Mouse (Mus musculus) forebrain, embryonic 16.5 days (tissue): ENCODE measurements at regions not wholly inside any gene's neighbourhood (a gene's known extent, or its start where the extent isn't known, plus 50 kb on each side); places are given as distances from the start of the nearest gene placed in this dataset.

ENCODE experiments used
- ATAC-seq: fragments of 200-750 bp; cut with Nextera tagmentation; 2 replicates; pipeline ENCODE4 v1.8.0; 2017; ENCODE audit warnings: mild to moderate bottlenecking, moderate library complexity
- H3K27ac ChIP-seq: fragments of 300-500 bp; sonication (generic); 2 replicates; pipeline ENCODE4 v1.5.1; 2014; ENCODE audit warnings: low read length, control low read depth
- H3K27me3 ChIP-seq: fragments of 300-500 bp; sonication (generic); replicated peaks from 2 replicates; pipeline ENCODE4 v1.6.1; 2014; ENCODE audit warnings: low read length; ENCODE audit not compliant: control insufficient read depth, insufficient read depth
- H3K36me3 ChIP-seq: fragments of 300-500 bp; sonication (generic); 2 replicates; pipeline ENCODE4 v1.6.1; 2014; ENCODE audit not compliant: control insufficient read depth, insufficient read depth
- H3K4me1 ChIP-seq: fragments of 300-500 bp; sonication (generic); replicated peaks from 2 replicates; pipeline ENCODE4 v1.6.1; 2014; ENCODE audit warnings: low read length; ENCODE audit not compliant: control insufficient read depth, insufficient read depth
- H3K4me2 ChIP-seq: fragments of 300-500 bp; sonication (generic); 2 replicates; pipeline ENCODE4 v1.6.1; 2014; ENCODE audit warnings: mild to moderate bottlenecking, low read length, control low read depth
- H3K4me3 ChIP-seq: fragments of 300-500 bp; sonication (generic); replicated peaks from 2 replicates; pipeline ENCODE4 v1.5.1; 2014; ENCODE audit warnings: mild to moderate bottlenecking, low read length, control low read depth
- H3K9ac ChIP-seq: fragments of 300-500 bp; sonication (generic); replicated peaks from 2 replicates; pipeline ENCODE4 v1.6.1; 2014; ENCODE audit warnings: low read depth, low read length, control low read depth
- H3K9me3 ChIP-seq: fragments of 300-500 bp; sonication (generic); 2 replicates; pipeline ENCODE4 v1.6.1; 2016; ENCODE audit warnings: low read length; ENCODE audit not compliant: control insufficient read depth
- WGBS: fragments of 180-500 bp; shearing (Covaris S2); extraction: QIAGEN DNeasy Blood & Tissue Kit; methylation state at CpG from one replicate; pipeline ENCODE4 v1.1.7; 2014; 5-methylcytosine and 5-hydroxymethylcytosine counted together

GRCm38 (mm10) chr8:90579426-90579825 lies 231.3 kb upstream of the Tox3 start:
- 91% methylated on average over 4 of the region's 4 CpGs for WGBS
- Histone ChIP-seq H3K36me3 (no peaks in the 10 kb centered on the region), H3K4me1 (peaks cover 12% of the 10 kb centered on the region), H3K27me3 (no peaks in the 10 kb centered on the region), H3K27ac (no peak overlapping the region), H3K9ac (no peak overlapping the region), H3K4me3 (no peak overlapping the region), H3K9me3 (no peaks in the 10 kb centered on the region), H3K4me2 (no peak overlapping the region)
- ATAC-seq, result no peak

GRCm38 (mm10) chr8:90576976-90577375 lies 228.8 kb upstream of the Tox3 start:
- ATAC-seq, result peak; percentile 98
- Histone ChIP-seq H3K9ac (no peak overlapping the region), H3K36me3 (no peaks in the 10 kb centered on the region), H3K27ac (peak overlapping the region; percentile 51; the same call in 1 of the 2 replicates), H3K4me3 (no peak overlapping the region), H3K4me1 (peaks cover 12% of the 10 kb centered on the region), H3K9me3 (no peaks in the 10 kb centered on the region), H3K4me2 (no peak overlapping the region), H3K27me3 (no peaks in the 10 kb centered on the region)
- WGBS, result 12% methylated on average over 4 of the region's 4 CpGs

- Histone ChIP-seq H3K9ac (no peak overlapping the region), H3K9me3 (no peaks in the 10 kb centered on the region), H3K4me2 (no peak overlapping the region), H3K36me3 (no peaks in the 10 kb centered on the region), H3K4me3 (no peak overlapping the region), H3K4me1 (peaks cover 12% of the 10 kb centered on the region), H3K27me3 (no peaks in the 10 kb centered on the region), H3K27ac (no peak overlapping the region)
- no peak for ATAC-seq
- WGBS, result 41% methylated on average over 3 of the region's 3 CpGs
Observed at GRCm38 (mm10) chr8:90574676-90575075, 226.5 kb upstream of the Tox3 start.

- H3K4me1 ChIP-seq, result no peaks in the 10 kb centered on the region
- no peak overlapping the region for H3K4me2 ChIP-seq
- 86% methylated on average over 7 of the region's 7 CpGs for WGBS
- H3K9me3 ChIP-seq, result no peaks in the 10 kb centered on the region
- ATAC-seq, result no peak
- no peak overlapping the region for H3K9ac ChIP-seq
- H3K4me3 ChIP-seq, result no peak overlapping the region
- no peak overlapping the region for H3K27ac ChIP-seq
- H3K36me3 ChIP-seq, result no peaks in the 10 kb centered on the region
- H3K27me3 ChIP-seq, result no peaks in the 10 kb centered on the region
Observed at GRCm38 (mm10) chr8:90556079-90556427, 207.9 kb upstream of the Tox3 start.

- no peaks in the 10 kb centered on the region for H3K9me3 ChIP-seq
- no peak overlapping the region for H3K27ac ChIP-seq
- no peaks in the 10 kb centered on the region for H3K36me3 ChIP-seq
- H3K4me2 ChIP-seq, result no peak overlapping the region
- no peaks in the 10 kb centered on the region for H3K4me1 ChIP-seq
- 79% methylated on average over 14 of the region's 14 CpGs for WGBS
- H3K27me3 ChIP-seq, result no peaks in the 10 kb centered on the region
- H3K4me3 ChIP-seq, result no peak overlapping the region
- H3K9ac ChIP-seq, result no peak overlapping the region
- ATAC-seq, result no peak
Observed at GRCm38 (mm10) chr8:90555415-90556078, 207.4 kb upstream of the Tox3 start.

GRCm38 (mm10) chr8:90547276-90547675 lies 199.1 kb upstream of the Tox3 start:
- Histone ChIP-seq H3K4me2 (no peak overlapping the region), H3K4me1 (peaks cover 14% of the 10 kb centered on the region), H3K27me3 (no peaks in the 10 kb centered on the region), H3K4me3 (no peak overlapping the region), H3K27ac (no peak overlapping the region), H3K36me3 (no peaks in the 10 kb centered on the region), H3K9me3 (no peaks in the 10 kb centered on the region), H3K9ac (no peak overlapping the region)
- ATAC-seq, result no peak
- WGBS, result 87% methylated on average over 3 of the region's 3 CpGs

- no peak overlapping the region for H3K4me3 ChIP-seq
- H3K4me2 ChIP-seq, result no peak overlapping the region
- H3K36me3 ChIP-seq, result no peaks in the 10 kb centered on the region
- H3K4me1 ChIP-seq, result peaks cover 18% of the 10 kb centered on the region
- ATAC-seq, result peak; percentile 79
- WGBS, result 7% methylated on average over 8 of the region's 8 CpGs
- H3K9ac ChIP-seq, result no peak overlapping the region
- no peaks in the 10 kb centered on the region for H3K9me3 ChIP-seq
- no peak overlapping the region for H3K27ac ChIP-seq
- H3K27me3 ChIP-seq, result no peaks in the 10 kb centered on the region
Observed at GRCm38 (mm10) chr8:90542619-90543018, 194.5 kb upstream of the Tox3 start.

GRCm38 (mm10) chr8:90536196-90536640 lies 188.1 kb upstream of the Tox3 start:
- Histone ChIP-seq H3K36me3 (no peaks in the 10 kb centered on the region), H3K9ac (no peak overlapping the region), H3K4me1 (peaks cover 7% of the 10 kb centered on the region), H3K4me3 (no peak overlapping the region), H3K27me3 (no peaks in the 10 kb centered on the region), H3K27ac (no peak overlapping the region), H3K9me3 (no peaks in the 10 kb centered on the region), H3K4me2 (no peak overlapping the region)
- ATAC-seq, result peak; percentile 87
- 12% methylated on average over 4 of the region's 4 CpGs for WGBS

GRCm38 (mm10) chr8:90535515-90536156 lies 187.5 kb upstream of the Tox3 start:
- WGBS, result 12% methylated on average over 8 of the region's 8 CpGs
- Histone ChIP-seq H3K4me1 (peaks cover 7% of the 10 kb centered on the region), H3K4me2 (no peak overlapping the region), H3K4me3 (no peak overlapping the region), H3K36me3 (no peaks in the 10 kb centered on the region), H3K9ac (no peak overlapping the region), H3K27ac (peak overlapping the region; percentile 21; the same call in 1 of the 2 replicates), H3K27me3 (no peaks in the 10 kb centered on the region), H3K9me3 (no peaks in the 10 kb centered on the region)
- peak; percentile 81 for ATAC-seq
